14 mouse cellular contexts compared by ENCODE assay signal in genomic region chr16:50026100-50026884, GRCm38 (mm10).
DNase-seq lines count a peak whose midpoint lies in the region; ATAC-seq and TF ChIP-seq lines count a peak whose summit lies in the region.
"Had no signal": no experiment of that assay in that cellular context is flagged by ENCODE, and none has a peak within 500 bp of the region (broad histone marks: within the 10 kb centered on the region; RNA-seq: fewer than 3 reads in every experiment).

No protein-coding gene starts in this region.

- H3K27ac ChIP-seq in midbrain, embryonic 11.5 days (ENCODE audit: low read depth, low read length): no peak overlapping the region
- no peak overlapping the region for H3K27ac ChIP-seq in midbrain, embryonic 16.5 days (ENCODE audit: low read length)
- no peak overlapping the region for H3K27ac ChIP-seq in ES-Bruce4 (ENCODE audit: insufficient read depth, low read length)
- H3K27ac ChIP-seq in embryonic facial prominence, embryonic 11.5 days (replicated peaks; ENCODE audit: low read depth, low read length): no peak overlapping the region
- H3K27ac ChIP-seq: heart, embryonic 13.5 days; hindbrain, embryonic 10.5 days; liver, embryonic 14.5 days; macrophage had no signal

- no peaks in the 10 kb centered on the region for H3K9me3 ChIP-seq in midbrain, embryonic 11.5 days (ENCODE audit: control insufficient read depth, low read length)
- H3K9me3 ChIP-seq in midbrain, embryonic 16.5 days (replicated peaks; ENCODE audit: control insufficient read depth, low read length, poor library complexity, severe bottlenecking): no peaks in the 10 kb centered on the region
- H3K9me3 ChIP-seq in ES-Bruce4 (replicated peaks; ENCODE audit: control insufficient read depth, insufficient read depth, low read length, poor library complexity, severe bottlenecking): no peaks in the 10 kb centered on the region
- H3K9me3 ChIP-seq in embryonic facial prominence, embryonic 11.5 days (replicated peaks; ENCODE audit: control insufficient read depth, low read length): no peaks in the 10 kb centered on the region
- H3K9me3 ChIP-seq: heart, embryonic 13.5 days; hindbrain, embryonic 10.5 days had no signal

- ATAC-seq in midbrain, embryonic 11.5 days (ENCODE audit: low FRiP score): peak; percentile 74; the same call in 1 of the 2 replicates
- ATAC-seq in midbrain, embryonic 16.5 days: no peak
- no peak for ATAC-seq in embryonic facial prominence, embryonic 11.5 days (replicated peaks; ENCODE audit: insufficient number of reproducible peaks, low FRiP score, low TSS enrichment, low read depth)
- ATAC-seq in neutrophil, adult 5-6 weeks (ENCODE audit: extremely low read depth, insufficient number of reproducible peaks, low FRiP score, poor library complexity, severe bottlenecking): peak; percentile 62; the same call in 1 of the 2 replicates

- TF ChIP-seq EP300 in ES-Bruce4 (IDR thresholded peaks at IDR 0.05; ENCODE audit: insufficient read depth, low read depth, low read length): peak; percentile 54; the same call in 1 of the 2 replicates

- no peak for TF ChIP-seq POLR2A in ES-Bruce4 (IDR thresholded peaks at IDR 0.05; ENCODE audit: insufficient read depth, low read length)

- no peak overlapping the region for H3K4me3 ChIP-seq in midbrain, embryonic 11.5 days (ENCODE audit: low read depth, low read length)
- no peak overlapping the region for H3K4me3 ChIP-seq in midbrain, embryonic 16.5 days (ENCODE audit: low read depth, low read length)
- H3K4me3 ChIP-seq in ES-Bruce4 (ENCODE audit: low read depth, low read length): no peak overlapping the region
- H3K4me3 ChIP-seq in embryonic facial prominence, embryonic 11.5 days (ENCODE audit: low read depth, low read length): no peak overlapping the region
- H3K4me3 ChIP-seq: heart, embryonic 13.5 days; hindbrain, embryonic 10.5 days had no signal

- DNase-seq in midbrain, embryonic 11.5 days (ENCODE audit: low spot score, missing footprints): no peak
- DNase-seq in embryonic facial prominence, embryonic 11.5 days (ENCODE audit: low spot score): peak; percentile 54
- DNase-seq in lung, adult 18-20 months: no peak
- no peak for DNase-seq in heart, adult 8-10 months (ENCODE audit: low spot score)
- DNase-seq: adrenal gland, postnatal 25 days; gastrocnemius, postnatal 10 days; kidney, adult 11 months had no signal

- no peaks in the 10 kb centered on the region for H3K27me3 ChIP-seq in midbrain, embryonic 11.5 days (ENCODE audit: control insufficient read depth, insufficient read depth, low read length)
- H3K27me3 ChIP-seq in midbrain, embryonic 16.5 days (ENCODE audit: control insufficient read depth, insufficient read depth, low read depth, low read length): no peaks in the 10 kb centered on the region
- no peaks in the 10 kb centered on the region for H3K27me3 ChIP-seq in ES-Bruce4 (ENCODE audit: control insufficient read depth, insufficient read depth, low read length, poor library complexity, severe bottlenecking)
- H3K27me3 ChIP-seq in embryonic facial prominence, embryonic 11.5 days (ENCODE audit: control insufficient read depth, insufficient read depth, low read length): no peaks in the 10 kb centered on the region
- H3K27me3 ChIP-seq: heart, embryonic 13.5 days had no signal

- H3K4me1 ChIP-seq in midbrain, embryonic 11.5 days (ENCODE audit: control insufficient read depth, insufficient read depth, low read length): 0 out of 2 replicates have a peak, but pooled peaks cover 2% of the 10 kb centered on the region
- no peaks in the 10 kb centered on the region for H3K4me1 ChIP-seq in midbrain, embryonic 16.5 days (ENCODE audit: control insufficient read depth, insufficient read depth, low read length)
- peaks cover 8% of the 10 kb centered on the region for H3K4me1 ChIP-seq in ES-Bruce4 (ENCODE audit: control insufficient read depth, insufficient read depth, low read length)
- H3K4me1 ChIP-seq in embryonic facial prominence, embryonic 11.5 days (ENCODE audit: control insufficient read depth, insufficient read depth, low read length): no peaks in the 10 kb centered on the region

- H3K9ac ChIP-seq in midbrain, embryonic 11.5 days (ENCODE audit: low read length): no peak overlapping the region
- H3K9ac ChIP-seq in midbrain, embryonic 16.5 days (ENCODE audit: low read depth, low read length): no peak overlapping the region
- no peak overlapping the region for H3K9ac ChIP-seq in ES-Bruce4 (ENCODE audit: low read depth, poor library complexity, severe bottlenecking)
- H3K9ac ChIP-seq in embryonic facial prominence, embryonic 11.5 days (replicated peaks; ENCODE audit: low read length): no peak overlapping the region
- H3K9ac ChIP-seq: heart, embryonic 13.5 days; liver, embryonic 14.5 days had no signal

- TF ChIP-seq CTCF in ES-Bruce4 (IDR thresholded peaks at IDR 0.05; ENCODE audit: low read depth, low read length): no peak

- 27% methylated on average over 3 of the region's 3 CpGs for WGBS in midbrain, embryonic 11.5 days
- 25% methylated on average over 3 of the region's 3 CpGs for WGBS in midbrain, embryonic 16.5 days
- WGBS in embryonic facial prominence, embryonic 11.5 days: 6% methylated on average over 3 of the region's 3 CpGs

- H3K4me2 ChIP-seq in midbrain, embryonic 11.5 days: no peak overlapping the region
- H3K4me2 ChIP-seq in midbrain, embryonic 16.5 days (ENCODE audit: low read length): no peak overlapping the region
- H3K4me2 ChIP-seq in embryonic facial prominence, embryonic 11.5 days (ENCODE audit: low read depth, low read length): no peak overlapping the region
- H3K4me2 ChIP-seq: heart, embryonic 13.5 days had no signal

- H3K36me3 ChIP-seq in midbrain, embryonic 11.5 days (ENCODE audit: control insufficient read depth, insufficient read depth, low read length): no peaks in the 10 kb centered on the region
- H3K36me3 ChIP-seq in midbrain, embryonic 16.5 days (ENCODE audit: control insufficient read depth, insufficient read depth, low read length): no peaks in the 10 kb centered on the region
- H3K36me3 ChIP-seq in ES-Bruce4 (ENCODE audit: control insufficient read depth, insufficient read depth, low read length, poor library complexity, severe bottlenecking): no peaks in the 10 kb centered on the region
- no peaks in the 10 kb centered on the region for H3K36me3 ChIP-seq in embryonic facial prominence, embryonic 11.5 days (replicated peaks; ENCODE audit: control insufficient read depth, insufficient read depth, low read depth, low read length)
- H3K36me3 ChIP-seq: heart, embryonic 13.5 days; hindbrain, embryonic 10.5 days had no signal

Comparison
In these comparisons a context has a peak if more than half of its experiments do, and no peak if none do; other contexts are left out.
1. ATAC-seq: peak in midbrain, embryonic 11.5 days (single experiment) and neutrophil, adult 5-6 weeks (single experiment); none in midbrain, embryonic 16.5 days (single experiment) and embryonic facial prominence, embryonic 11.5 days (single experiment).